Comparison of ENCODE assay signal across 7 mouse cellular contexts in genomic region chr6:52005963-52006648, GRCm38 (mm10). TPM values are rescaled to one million over a fixed set of nuclear protein-coding genes. Genes with fewer than 3 reads are reported as not detected.
DNase-seq lines count a peak whose midpoint lies in the region; ATAC-seq and TF ChIP-seq lines count a peak whose summit lies in the region.

No protein-coding gene starts in this region.

- TF ChIP-seq CTCF in brain, embryonic 14.5 days (IDR thresholded peaks at IDR 0.05; ENCODE audit: borderline replicate concordance, extremely low read depth, insufficient read depth, insufficient read length): no peak

- peak overlapping the region; percentile 34; the same call in 1 of the 2 replicates for H3K4me2 ChIP-seq in heart, embryonic 16.5 days (ENCODE audit: low read depth, low read length)
- H3K4me2 ChIP-seq in myocyte (ENCODE audit: low read depth): peak overlapping the region; percentile 66

- no peak overlapping the region for H3K27ac ChIP-seq in heart, embryonic 16.5 days (ENCODE audit: low read length)

- intact Hi-C loops in left cerebral cortex, postnatal 4 days (cut with DNase I): loop anchor here (5.0 to 10.0 kb wide), 2 partner anchors 151 to 821 kb away; partner anchors contain the start of gene Hoxa1

- H3K27me3 ChIP-seq in megakaryocyte, embryonic 14.5 days (replicated peaks): no peaks in the 10 kb centered on the region
- H3K27me3 ChIP-seq in heart, embryonic 16.5 days (ENCODE audit: control insufficient read depth, insufficient read depth, low read length): peaks cover 63% of the 10 kb centered on the region
- H3K27me3 ChIP-seq in myocyte (ENCODE audit: control insufficient read depth, insufficient read depth, insufficient read length): no peaks in the 10 kb centered on the region

- peaks cover 10% of the 10 kb centered on the region for H3K79me2 ChIP-seq in myocyte (ENCODE audit: control insufficient read depth, insufficient read depth)

- peak; percentile 72 for DNase-seq in brain, embryonic 14.5 days (ENCODE audit: low read depth)
- DNase-seq in left cerebral cortex, postnatal 4 days: peak; percentile 22
- no peak for DNase-seq in ovary, postnatal 14 days (ENCODE audit: low spot score)

- no peaks in the 10 kb centered on the region for H3K9me3 ChIP-seq in megakaryocyte, embryonic 14.5 days
- H3K9me3 ChIP-seq in heart, embryonic 16.5 days (replicated peaks; ENCODE audit: control insufficient read depth, low read length): no peaks in the 10 kb centered on the region

- H3K9ac ChIP-seq in heart, embryonic 16.5 days (ENCODE audit: low read length): no peak overlapping the region

- H3K36me3 ChIP-seq in megakaryocyte, embryonic 14.5 days (replicated peaks; ENCODE audit: low read length): peaks cover 38% of the 10 kb centered on the region
- H3K36me3 ChIP-seq in heart, embryonic 16.5 days (ENCODE audit: control insufficient read depth, insufficient read depth): no peaks in the 10 kb centered on the region
- no peaks in the 10 kb centered on the region for H3K36me3 ChIP-seq in myocyte (ENCODE audit: control insufficient read depth, insufficient read depth)

- WGBS in heart, embryonic 16.5 days: 16% methylated on average over 19 of the region's 19 CpGs

- peak overlapping the region; percentile 92 for H3K4me3 ChIP-seq in megakaryocyte, embryonic 14.5 days (replicated peaks)
- no peak overlapping the region for H3K4me3 ChIP-seq in heart, embryonic 16.5 days (ENCODE audit: low read length)
- H3K4me3 ChIP-seq in myocyte: peak overlapping the region; percentile 13

- ATAC-seq in megakaryocyte, adult 5-6 weeks (ENCODE audit: poor library complexity, severe bottlenecking): no peak
- ATAC-seq in heart, embryonic 16.5 days (replicated peaks; ENCODE audit: extremely low read depth, insufficient read depth, low FRiP score): no peak

- TF ChIP-seq POLR2A in brain, embryonic 14.5 days (IDR thresholded peaks at IDR 0.05; ENCODE audit: borderline replicate concordance, extremely low read depth, insufficient read depth, insufficient read length, poor library complexity, severe bottlenecking): no peak
- TF ChIP-seq POLR2A in myocyte (IDR thresholded peaks at IDR 0.05; ENCODE audit: insufficient read length, low read depth): peak; percentile 18

- H3K4me1 ChIP-seq in megakaryocyte, embryonic 14.5 days: peaks cover 58% of the 10 kb centered on the region
- H3K4me1 ChIP-seq in heart, embryonic 16.5 days (ENCODE audit: control insufficient read depth, insufficient read depth, low read length): no peaks in the 10 kb centered on the region

- no peak overlapping the region for H3ac ChIP-seq in myocyte (ENCODE audit: control insufficient read depth, insufficient read length)

TF ChIP-seq in myocyte, 11 proteins besides CTCF, POLR2A, EP300 and RAD21:
- TF ChIP-seq MYOD1 (IDR thresholded peaks at IDR 0.05; ENCODE audit: control insufficient read depth in 1 of 3, insufficient read length in 2 of 3, low read depth in 2 of 3) (peak in 1 of 3 experiments; percentile 6), E2F4 (IDR thresholded peaks at IDR 0.05; ENCODE audit: insufficient read depth) (no peak)
TF ChIP-seq in myocyte: peak in this region for 1.

RNA-seq across cellular contexts. Expression of gene Skap2, which starts 6.2 kb away (rescaled TPM):
- 4.2 and 23.0 TPM in 2 replicates for polyA plus RNA-seq in megakaryocyte, embryonic 14.5 days (2012; ENCODE audit: insufficient read depth, low replicate concordance)
- 178 and 191 TPM in 2 replicates for total RNA-seq in megakaryocyte, adult 5-6 weeks (2015)
- total RNA-seq in megakaryocyte, adult 5-6 weeks (2017): 293 and 359 TPM in 2 replicates
- polyA plus RNA-seq in brain, embryonic 14.5 days (2012; rRNA removed): 6.3 and 10.3 TPM in 2 replicates
- polyA plus RNA-seq in heart, embryonic 16.5 days (2015; fragmentation: Nextera tagmentation; extraction: Ambion mirVana): 15.9 and 17.0 TPM in 2 replicates
- total RNA-seq in left cerebral cortex, postnatal 4 days (2021): 1 to 10 TPM; 4.5 to 4.9 TPM
- polyA plus RNA-seq in myocyte (2012; fragmentation: generic; extraction: Trizol): 25.6 TPM
